Comparison of ENCODE assay signal across 9 mouse cellular contexts in genomic region chr11:76647062-76647461, GRCm38 (mm10). TPM values are rescaled to one million over a fixed set of nuclear protein-coding genes. Genes with fewer than 3 reads are reported as not detected.
DNase-seq lines count a peak whose midpoint lies in the region; ATAC-seq and TF ChIP-seq lines count a peak whose summit lies in the region.
"Had no signal": no experiment of that assay in that cellular context is flagged by ENCODE, and none has a peak within 500 bp of the region (broad histone marks: within the 10 kb centered on the region; RNA-seq: fewer than 3 reads in every experiment).

No protein-coding gene starts in this region.

- H3K9ac ChIP-seq in lung, postnatal 0 days (replicated peaks; ENCODE audit: low read depth), result no peak overlapping the region
- peak overlapping the region; percentile 4; the same call in 1 of the 2 replicates for H3K9ac ChIP-seq in intestine, embryonic 15.5 days
- H3K9ac ChIP-seq in stomach, embryonic 16.5 days (ENCODE audit: low read length), result no peak overlapping the region

- TF ChIP-seq CTCF in lung, postnatal 0 days (IDR thresholded peaks at IDR 0.05), result no peak

- H3K4me2 ChIP-seq in lung, postnatal 0 days (replicated peaks; ENCODE audit: low read depth, low read length), result peak overlapping the region; percentile 11; the same call in 1 of the 2 replicates
- H3K4me2 ChIP-seq in intestine, embryonic 15.5 days (replicated peaks), result peak overlapping the region; percentile 43
- H3K4me2 ChIP-seq in stomach, embryonic 16.5 days (ENCODE audit: low read depth, low read length), result peak overlapping the region; percentile 31

- TF ChIP-seq EP300 in lung, postnatal 0 days (IDR thresholded peaks at IDR 0.05), result no peak

- ATAC-seq in lung, postnatal 0 days, result no peak; the same call in 1 of the 2 replicates
- no peak for ATAC-seq in intestine, embryonic 15.5 days
- ATAC-seq in stomach, embryonic 16.5 days (ENCODE audit: insufficient read depth, low FRiP score), result peak; percentile 73

- no peaks in the 10 kb centered on the region for H3K36me3 ChIP-seq in lung, postnatal 0 days (ENCODE audit: insufficient read depth, low read length)
- no peaks in the 10 kb centered on the region for H3K36me3 ChIP-seq in intestine, embryonic 15.5 days
- no peaks in the 10 kb centered on the region for H3K36me3 ChIP-seq in stomach, embryonic 16.5 days (ENCODE audit: control insufficient read depth, insufficient read depth, low read length)

- H3K4me1 ChIP-seq in lung, postnatal 0 days (ENCODE audit: insufficient read depth, low read depth, low read length), result no peaks in the 10 kb centered on the region
- peaks cover 11% of the 10 kb centered on the region; the same call in 1 of the 2 replicates for H3K4me1 ChIP-seq in intestine, embryonic 15.5 days (replicated peaks)
- H3K4me1 ChIP-seq in stomach, embryonic 16.5 days (ENCODE audit: control insufficient read depth, insufficient read depth, low read length), result peaks cover 8% of the 10 kb centered on the region; the same call in 1 of the 2 replicates

- no peaks in the 10 kb centered on the region for H3K9me3 ChIP-seq in lung, postnatal 0 days (ENCODE audit: low read length)
- no peaks in the 10 kb centered on the region for H3K9me3 ChIP-seq in intestine, embryonic 15.5 days
- no peaks in the 10 kb centered on the region for H3K9me3 ChIP-seq in stomach, embryonic 16.5 days (replicated peaks; ENCODE audit: control insufficient read depth, low read length)

- H3K27me3 ChIP-seq in lung, postnatal 0 days (replicated peaks; ENCODE audit: insufficient read depth, low read length), result no peaks in the 10 kb centered on the region
- peaks cover 5% of the 10 kb centered on the region for H3K27me3 ChIP-seq in intestine, embryonic 15.5 days (replicated peaks)
- no peaks in the 10 kb centered on the region for H3K27me3 ChIP-seq in stomach, embryonic 16.5 days (ENCODE audit: control insufficient read depth, insufficient read depth, low read length)

- no peak overlapping the region for H3K4me3 ChIP-seq in lung, postnatal 0 days (ENCODE audit: low read depth, low read length)
- 0 out of 2 replicates have a peak overlapping the region, but pooled peaks have one; percentile 4 for H3K4me3 ChIP-seq in intestine, embryonic 15.5 days (replicated peaks)
- peak overlapping the region; percentile 4; the same call in 1 of the 2 replicates for H3K4me3 ChIP-seq in stomach, embryonic 16.5 days (replicated peaks; ENCODE audit: low read length)

- H3K27ac ChIP-seq in lung, postnatal 0 days (ENCODE audit: low read length), result no peak overlapping the region
- no peak overlapping the region for H3K27ac ChIP-seq in intestine, embryonic 15.5 days
- H3K27ac ChIP-seq in stomach, embryonic 16.5 days (ENCODE audit: low read length), result no peak overlapping the region
- H3K27ac ChIP-seq: macrophage had no signal

- DNase-seq in cerebellum, adult 11 months, result peak; percentile 33
- DNase-seq in cerebellum, adult 8-10 months, result no peak
- DNase-seq in lung, postnatal 0 days (ENCODE audit: low spot score), result no peak
- DNase-seq in lung, postnatal 25 days (ENCODE audit: low spot score), result no peak
- DNase-seq in B cell, adult 2 months, result no peak
- no peak for DNase-seq in thymus, postnatal 25 days

- WGBS in lung, postnatal 0 days, result 5% methylated on average over 7 of the region's 7 CpGs
- 10% methylated on average over 7 of the region's 7 CpGs for WGBS in intestine, embryonic 15.5 days
- WGBS in stomach, embryonic 16.5 days, result 7% methylated on average over 7 of the region's 7 CpGs

RNA-seq across cellular contexts. Expression of gene Abr, which starts 24.9 kb away (rescaled TPM):
- 16.6 and 17.2 TPM in 2 replicates for polyA plus RNA-seq in lung, postnatal 0 days (2015; fragmentation: Nextera tagmentation; extraction: Ambion mirVana)
- polyA plus RNA-seq in intestine, embryonic 15.5 days (2015; fragmentation: Nextera tagmentation; extraction: Ambion mirVana), result 37.9 and 38.3 TPM in 2 replicates
- 27.1 and 28.8 TPM in 2 replicates for polyA plus RNA-seq in stomach, embryonic 16.5 days (2015; fragmentation: Nextera tagmentation; extraction: Ambion mirVana)

RNA-seq across cellular contexts. Expression of gene Bhlha9, which starts 25.2 kb away (rescaled TPM):
- polyA plus RNA-seq in lung, postnatal 0 days (2015; fragmentation: Nextera tagmentation; extraction: Ambion mirVana), result not detected in 2 replicates
- polyA plus RNA-seq in intestine, embryonic 15.5 days (2015; fragmentation: Nextera tagmentation; extraction: Ambion mirVana), result 0.14 and 0.19 TPM in 2 replicates
- polyA plus RNA-seq in stomach, embryonic 16.5 days (2015; fragmentation: Nextera tagmentation; extraction: Ambion mirVana), result not detected in 2 replicates
- polyA plus RNA-seq: macrophage had no signal

RNA-seq across cellular contexts. Expression of gene Trarg1, which starts 32.5 kb away (rescaled TPM):
- polyA plus RNA-seq in lung, postnatal 0 days (2015; fragmentation: Nextera tagmentation; extraction: Ambion mirVana), result 4.7 and 7.1 TPM in 2 replicates
- 0.35 and 0.64 TPM in 2 replicates for polyA plus RNA-seq in intestine, embryonic 15.5 days (2015; fragmentation: Nextera tagmentation; extraction: Ambion mirVana)
- polyA plus RNA-seq in stomach, embryonic 16.5 days (2015; fragmentation: Nextera tagmentation; extraction: Ambion mirVana), result 0.75 and 0.94 TPM in 2 replicates
- polyA plus RNA-seq: macrophage had no signal
